Mouse (Mus musculus) gastrocnemius, adult 2 months (tissue): ENCODE measurements around the gene Uox. TPM values are rescaled to one million over a fixed set of nuclear protein-coding genes. Genes with fewer than 3 reads are reported as not detected.

Experiments used
- DNase-seq: peaks from one replicate; pipeline ENCODE4 v3.0.0; 2022
- H3K27ac ChIP-seq: fragments of 200-600 bp; 2 replicates; pipeline ENCODE4 v1.8.1; 2022; ENCODE audit warnings: mild to moderate bottlenecking
- H3K4me3 ChIP-seq: fragments of 200-600 bp; 2 replicates; pipeline ENCODE4 v1.8.1; 2022; ENCODE audit warnings: mild to moderate bottlenecking, moderate library complexity
- CTCF ChIP-seq: fragments of 200-600 bp; IDR thresholded peaks from 2 replicates; pipeline ENCODE4 v1.8.1; 2022; ENCODE audit warnings: antibody characterized with exemption, mild to moderate bottlenecking, moderate library complexity
- intact Hi-C: fragments of 180-260 bp; cut with DNase I; formaldehyde crosslinking; loops from one replicate; pipeline ENCODE4 v1.15.1; 2025
- total RNA-seq, 2 experiments: library from RNA; stranded (reverse); gene quantifications; 2 replicates each; pipeline ENCODE4 v1.2.3; 2021

Uox gene
- total RNA-seq, 2 experiments from 2014 or later = not detected

DNA sequence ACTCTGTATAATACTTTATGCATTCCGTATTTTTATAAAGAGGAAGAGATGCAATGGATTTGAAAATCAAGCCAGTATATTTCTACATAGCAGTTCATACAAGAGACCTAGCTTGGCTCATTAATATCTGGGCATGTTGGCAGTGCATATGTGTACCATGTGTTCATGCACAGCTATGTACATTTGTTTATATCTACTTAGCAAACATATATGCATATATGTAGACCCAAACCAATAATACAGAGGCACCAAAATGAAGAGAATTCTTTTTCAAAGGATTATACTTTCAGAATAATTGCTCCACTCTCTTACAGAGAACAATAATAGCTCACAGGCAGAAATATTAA, 5.2 kb upstream of the Uox start:
- intact Hi-C loops = loop anchor here (2.0 to 10.0 kb wide), 2 partner anchors 350 to 380 kb away; no protein-coding TSS in a partner anchor
- DNase-seq = no peak
- Histone ChIP-seq H3K4me3 (no peak overlapping the region), H3K27ac (no peak overlapping the region)
- no peak for TF ChIP-seq CTCF

DNA sequence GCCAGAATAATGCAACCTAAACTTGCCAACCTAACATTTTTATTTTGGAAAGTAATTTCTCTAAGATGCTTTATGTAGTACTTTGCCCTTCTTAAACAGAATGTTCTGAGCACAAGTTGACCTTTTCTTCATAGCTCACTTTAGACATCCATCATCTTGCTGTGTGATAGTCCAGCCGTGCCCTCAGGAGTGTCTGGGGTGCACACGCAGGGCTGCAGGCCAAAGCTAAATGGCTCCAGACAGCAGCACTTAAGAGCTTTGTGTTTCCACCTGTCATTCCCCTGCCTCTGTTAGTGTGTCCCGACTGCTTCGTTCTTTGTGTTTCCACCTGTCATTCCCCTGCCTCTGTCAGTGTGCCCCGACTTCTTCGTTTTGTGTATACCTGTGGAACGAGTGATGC, 2.9 kb upstream of the Uox start:
- Histone ChIP-seq H3K4me3 (no peak overlapping the region), H3K27ac (no peak overlapping the region)
- no peak for TF ChIP-seq CTCF
- DNase-seq = no peak
- intact Hi-C loops = loop anchor here (10.0 kb wide), 1 partner anchor 377 kb away; no protein-coding TSS in a partner anchor

GRCm38 (mm10) chr3:146567884-146568530, 2.2 kb upstream of the Uox start:
- no peak for TF ChIP-seq CTCF
- DNase-seq = peak; percentile 25
- Histone ChIP-seq H3K4me3 (no peak overlapping the region), H3K27ac (no peak overlapping the region)
- intact Hi-C loops = loop anchor here (10.0 kb wide), 1 partner anchor 377 kb away; no protein-coding TSS in a partner anchor

DNA sequence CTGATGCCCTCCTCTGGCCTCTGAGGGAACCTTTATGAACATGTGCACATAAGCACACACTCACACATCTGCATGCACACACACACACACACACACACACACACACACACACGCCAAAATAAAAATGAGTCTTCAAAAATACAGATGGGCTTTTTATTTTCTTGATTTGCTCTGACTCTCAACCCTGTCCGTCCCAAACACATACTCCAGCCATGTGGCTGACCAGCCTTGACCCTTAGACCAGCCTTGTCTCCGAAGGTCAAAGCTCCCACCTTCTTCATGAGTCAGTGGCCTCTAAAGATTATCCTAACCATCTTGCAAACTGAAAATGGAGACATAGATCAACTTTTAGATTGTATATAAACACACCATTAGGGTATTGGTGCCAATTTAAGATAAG, 632 bp upstream of the Uox start:
- Histone ChIP-seq H3K4me3 (no peak overlapping the region), H3K27ac (no peak overlapping the region)
- intact Hi-C loops = loop anchor here (10.0 kb wide), 1 partner anchor 375 kb away; no protein-coding TSS in a partner anchor
- TF ChIP-seq CTCF = no peak
- no peak for DNase-seq

GRCm38 (mm10) chr3:146570939-146571338, 713 bp downstream of the Uox start:
- H3K4me3 ChIP-seq = no peak overlapping the region
- intact Hi-C loops = no loop called here
- no peak for DNase-seq
- no peak for TF ChIP-seq CTCF
- H3K27ac ChIP-seq = no peak overlapping the region

GRCm38 (mm10) chr3:146571341-146571740, 1.1 kb downstream of the Uox start:
- no peak for DNase-seq
- H3K4me3 ChIP-seq = no peak overlapping the region
- intact Hi-C loops = no loop called here
- no peak for TF ChIP-seq CTCF
- H3K27ac ChIP-seq = no peak overlapping the region

DNA sequence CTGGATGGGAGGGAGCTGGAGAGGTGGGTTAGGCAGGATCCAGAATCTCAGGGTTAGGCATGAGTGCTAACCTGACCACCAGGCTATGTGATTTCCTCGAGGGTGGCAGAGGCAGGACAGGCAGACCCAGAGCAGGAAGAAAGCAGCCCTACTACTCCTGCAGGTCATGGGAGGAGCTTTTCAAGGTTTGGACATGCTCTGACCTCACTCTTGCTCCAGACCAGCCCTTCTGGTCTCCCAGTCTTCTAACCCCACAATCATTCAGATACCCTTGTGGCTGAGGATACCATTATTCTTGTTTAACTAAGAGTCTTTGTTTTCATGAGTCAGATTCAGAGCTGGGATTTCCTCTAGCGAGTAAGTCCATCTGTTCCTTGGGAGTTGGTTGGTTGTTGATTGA, 7.4 kb downstream of the Uox start:
- no peak overlapping the region for H3K4me3 ChIP-seq
- no peak for DNase-seq
- no peak overlapping the region for H3K27ac ChIP-seq
- TF ChIP-seq CTCF = no peak
- intact Hi-C loops = no loop called here

DNA sequence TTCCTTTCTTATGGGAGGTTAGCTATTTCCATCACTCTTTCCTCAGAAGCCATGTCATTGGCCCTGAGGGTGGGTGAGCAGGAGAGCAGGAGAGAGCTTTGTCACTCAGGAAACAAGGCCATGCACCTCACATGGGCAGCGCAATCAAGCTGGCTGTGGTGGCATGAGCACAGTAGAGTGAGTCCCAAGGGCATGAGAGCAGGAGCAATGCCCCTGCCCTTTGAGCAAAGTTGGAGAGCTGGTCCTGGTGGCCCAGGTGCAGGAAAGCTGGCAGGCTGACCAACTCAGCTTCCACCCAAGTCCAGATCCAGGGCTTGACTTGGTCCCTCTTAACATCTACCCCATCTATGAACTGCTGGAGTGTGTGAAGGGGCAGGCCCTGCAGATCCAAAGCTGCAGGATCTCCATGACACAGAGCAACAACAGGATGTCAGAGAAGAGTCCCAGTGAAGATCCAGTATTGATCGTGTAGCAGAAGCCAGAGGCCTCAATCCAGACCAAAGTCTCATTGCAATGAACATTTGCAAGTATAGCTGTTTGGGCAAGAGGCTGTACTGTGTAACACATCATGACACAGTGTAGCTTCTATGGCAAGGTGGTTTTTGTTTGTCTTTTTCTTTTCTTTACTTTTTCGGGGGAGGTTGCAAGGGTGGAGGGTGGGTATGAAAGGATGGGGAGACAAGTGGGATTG, 10.0 kb downstream of the Uox start:
- DNase-seq = no peak
- H3K27ac ChIP-seq = no peak overlapping the region
- no peak overlapping the region for H3K4me3 ChIP-seq
- intact Hi-C loops = no loop called here
- TF ChIP-seq CTCF = no peak

- intact Hi-C loops = no loop called here
- no peak for DNase-seq
- no peak for TF ChIP-seq CTCF
- peak overlapping the region; percentile 45 for H3K4me3 ChIP-seq
- H3K27ac ChIP-seq = peak overlapping the region; percentile 31; the same call in 1 of the 2 replicates
Observed at GRCm38 (mm10) chr3:146583478-146583877, 13.3 kb downstream of the Uox start.

GRCm38 (mm10) chr3:146583908-146584307, 13.7 kb downstream of the Uox start:
- Histone ChIP-seq H3K27ac (peak overlapping the region; percentile 31; the same call in 1 of the 2 replicates), H3K4me3 (peak overlapping the region; percentile 45)
- no peak for DNase-seq
- intact Hi-C loops = no loop called here
- TF ChIP-seq CTCF = no peak

- Histone ChIP-seq H3K4me3 (no peak overlapping the region), H3K27ac (no peak overlapping the region)
- no peak for DNase-seq
- intact Hi-C loops = no loop called here
- TF ChIP-seq CTCF = no peak
Observed at GRCm38 (mm10) chr3:146586616-146587015, 16.4 kb downstream of the Uox start.

- DNase-seq = no peak
- intact Hi-C loops = no loop called here
- TF ChIP-seq CTCF = no peak
- Histone ChIP-seq H3K27ac (no peak overlapping the region), H3K4me3 (no peak overlapping the region)
Observed at GRCm38 (mm10) chr3:146589523-146589922, 19.3 kb downstream of the Uox start.

GRCm38 (mm10) chr3:146591159-146591558, 20.9 kb downstream of the Uox start:
- Histone ChIP-seq H3K27ac (no peak overlapping the region), H3K4me3 (no peak overlapping the region)
- intact Hi-C loops = no loop called here
- DNase-seq = no peak
- no peak for TF ChIP-seq CTCF

DNA sequence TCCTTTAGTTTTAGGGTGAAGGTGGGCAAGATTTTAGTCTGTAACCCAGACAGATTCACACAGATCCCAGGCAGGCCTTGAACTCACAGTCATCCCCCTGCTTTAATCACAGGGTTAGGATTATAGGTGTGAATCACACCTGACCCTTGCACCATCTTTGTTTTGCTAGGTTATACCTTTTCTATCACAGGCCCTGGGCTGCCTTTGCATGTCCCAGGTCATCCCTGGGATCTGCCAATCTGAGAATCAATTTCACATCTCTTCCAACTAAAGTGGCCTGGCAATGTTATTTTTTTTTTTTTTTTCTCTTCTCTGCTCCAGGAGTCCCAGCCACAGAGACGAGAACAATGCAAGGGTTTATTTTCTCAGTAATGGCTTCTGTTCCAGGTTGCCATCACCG, 21.4 kb downstream of the Uox start:
- no peak overlapping the region for H3K4me3 ChIP-seq
- DNase-seq = no peak
- no peak overlapping the region for H3K27ac ChIP-seq
- no peak for TF ChIP-seq CTCF
- intact Hi-C loops = no loop called here
